Mouse (Mus musculus) 416B (cell line): Measurements from ENCODE around the gene Tmem86a.
"Not testable (repeated sequence)": the region's sequence is repeated elsewhere in the genome, so short reads cannot be mapped to it uniquely, and the experiment has no call there.

Source experiments
- DNase-seq: peaks from one replicate; pipeline ENCODE4 v3.0.0; 2011; ENCODE audit warnings: low read depth

Gene Tmem86a

GRCm38 (mm10) chr7:47050366-47050765 is at the start of gene Tmem86a:
Gene Tmem86a (plus strand): TSS chr7:47050601.
- peak; percentile 91 for DNase-seq

- no peak for DNase-seq
These were observed 49.8 kb upstream of the Tmem86a start for GRCm38 (mm10) chr7:47000644-47000983.

DNA sequence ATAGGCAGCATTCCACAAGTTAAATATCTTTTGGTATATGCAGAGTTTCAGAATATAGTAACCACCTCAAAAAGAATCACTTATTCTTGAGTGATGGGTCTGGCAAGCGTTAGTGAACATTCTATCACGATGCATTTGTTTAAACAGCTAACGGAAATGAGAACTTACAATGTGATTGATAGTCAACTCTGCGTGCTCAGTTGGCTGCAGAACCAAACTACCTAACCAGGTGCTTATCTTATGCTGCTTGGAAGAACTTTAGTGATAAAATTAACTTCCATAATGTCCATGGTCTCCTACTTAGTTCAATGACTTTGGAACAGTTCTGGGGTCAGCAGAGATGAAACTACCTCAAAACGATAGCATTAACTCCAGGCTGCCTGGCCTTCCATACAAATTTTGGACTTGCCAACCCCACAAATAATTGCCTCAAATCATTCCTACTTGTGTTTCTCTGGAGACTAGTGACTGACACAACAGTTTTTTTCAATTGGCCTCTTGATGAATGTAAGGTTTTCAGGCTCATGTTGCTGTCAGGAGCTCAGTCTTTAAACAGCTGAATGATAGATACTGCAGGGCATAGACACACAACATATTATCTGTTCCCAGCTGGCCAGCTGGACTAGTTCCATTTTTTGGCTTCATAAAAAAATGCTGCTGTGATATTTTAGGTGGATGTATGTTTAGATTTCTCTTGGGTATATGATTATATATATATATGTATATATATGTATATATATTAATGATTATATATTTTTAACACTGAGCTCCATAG is 49.1 kb upstream of the Tmem86a start:
- DNase-seq: no peak

GRCm38 (mm10) chr7:47001900-47002275 is 48.5 kb upstream of the Tmem86a start:
- no peak for DNase-seq

- peak; percentile 44 for DNase-seq
These were observed 46.8 kb upstream of the Tmem86a start for GRCm38 (mm10) chr7:47003411-47004115.

- DNase-seq: peak; percentile 34
These were observed 43.2 kb upstream of the Tmem86a start for GRCm38 (mm10) chr7:47007109-47007780.

GRCm38 (mm10) chr7:47007818-47008167 is 42.6 kb upstream of the Tmem86a start:
- DNase-seq: no peak

DNA sequence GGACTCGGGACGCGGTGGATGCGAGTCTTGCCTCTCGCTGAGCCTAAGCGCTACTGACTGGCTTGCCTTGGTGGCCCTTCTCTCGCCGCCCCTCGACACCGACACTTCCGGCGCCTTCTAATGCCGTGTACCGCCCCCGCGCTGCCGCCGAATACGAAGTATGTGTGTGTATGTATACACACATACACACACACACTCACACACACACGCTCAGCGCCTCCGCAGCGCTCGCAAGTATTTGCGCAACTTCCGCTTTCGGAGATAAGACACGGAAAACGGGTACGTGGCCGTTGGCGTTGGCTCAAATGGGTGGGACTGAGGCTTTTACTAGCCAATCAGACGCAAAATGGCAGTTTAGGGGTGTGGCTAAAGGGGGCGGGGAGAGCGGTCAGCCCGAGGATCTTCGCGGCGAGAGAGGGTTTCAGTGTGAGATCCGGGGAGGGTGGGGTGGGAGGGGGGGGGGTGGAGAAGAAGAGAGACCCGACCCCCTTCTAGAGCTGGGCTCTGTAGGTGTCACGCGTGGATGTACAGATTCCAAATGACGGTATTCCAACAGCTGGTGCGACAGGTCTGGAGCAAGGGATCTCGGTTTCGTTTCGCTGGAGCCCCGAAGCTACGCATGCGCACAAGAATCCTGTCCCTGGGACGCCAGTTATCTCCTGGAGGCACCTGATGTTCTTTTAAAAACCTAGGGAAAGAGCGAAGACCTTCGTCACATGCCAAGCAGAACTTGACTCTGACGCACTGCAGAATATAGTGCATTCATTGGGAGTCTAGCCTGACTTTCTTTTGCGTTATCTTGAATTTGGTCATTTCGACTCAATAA is 42.0 kb upstream of the Tmem86a start, which contains the start of gene Spty2d1:
Gene Spty2d1, minus strand, starts transcription at position 244 of the 826 bp plus-strand sequence.
- peak; percentile 100 for DNase-seq

GRCm38 (mm10) chr7:47013131-47013767 is 37.2 kb upstream of the Tmem86a start:
- peak; percentile 52 for DNase-seq

GRCm38 (mm10) chr7:47014564-47015389 is 35.6 kb upstream of the Tmem86a start:
- peak; percentile 94 for DNase-seq

- peak; percentile 97 for DNase-seq
These were observed 34.9 kb upstream of the Tmem86a start for GRCm38 (mm10) chr7:47015390-47016065.

DNA sequence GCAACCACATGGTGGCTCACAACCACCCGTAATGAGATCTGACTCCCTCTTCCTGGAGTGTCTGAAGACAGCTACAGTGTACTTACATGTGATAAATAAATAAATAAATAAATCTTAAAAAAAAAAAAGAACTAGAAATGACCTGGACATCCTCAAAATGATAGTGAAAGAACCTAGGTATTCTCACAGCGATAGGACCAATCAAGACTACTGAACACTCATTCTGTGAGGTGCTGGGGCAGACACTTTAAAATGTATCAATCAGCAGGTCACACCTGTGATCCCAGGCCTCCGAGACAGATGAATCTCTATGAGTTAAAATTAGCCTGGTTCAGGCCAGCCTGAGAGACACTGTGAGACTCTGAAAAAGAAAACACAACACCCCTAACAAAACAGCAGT is 33.8 kb upstream of the Tmem86a start:
- DNase-seq: no peak

GRCm38 (mm10) chr7:47017146-47017545 is 33.3 kb upstream of the Tmem86a start:
- DNase-seq: no peak

DNA sequence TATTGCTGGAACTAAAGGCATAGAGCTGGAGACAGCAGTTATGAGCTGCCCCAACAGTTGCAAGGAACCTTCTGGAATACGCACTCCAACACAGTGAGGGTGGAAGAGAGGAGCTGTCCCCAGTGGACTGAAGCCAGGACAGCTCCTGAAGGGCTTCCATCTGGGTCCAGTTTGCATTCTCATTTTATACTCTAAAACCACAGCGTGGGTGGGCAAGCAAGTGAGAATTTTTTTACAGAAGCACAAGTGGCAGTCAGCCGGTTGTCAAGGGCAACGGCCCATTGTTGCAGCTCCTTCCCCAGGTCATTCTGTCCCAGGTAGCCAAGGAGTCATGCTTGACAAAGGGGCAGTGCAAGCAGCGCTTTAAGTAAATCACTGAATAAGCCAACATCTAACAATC is 30.8 kb upstream of the Tmem86a start:
- DNase-seq: no peak

- DNase-seq: no peak
These were observed 29.4 kb upstream of the Tmem86a start for GRCm38 (mm10) chr7:47020956-47021355.

- peak; percentile 64 for DNase-seq
These were observed 27.9 kb upstream of the Tmem86a start for GRCm38 (mm10) chr7:47022482-47022881.

- DNase-seq: peak; percentile 82
These were observed 26.9 kb upstream of the Tmem86a start for GRCm38 (mm10) chr7:47023530-47023929.

GRCm38 (mm10) chr7:47024454-47024853 is 25.9 kb upstream of the Tmem86a start:
- no peak for DNase-seq

GRCm38 (mm10) chr7:47025429-47025828 is 25.0 kb upstream of the Tmem86a start:
- no peak for DNase-seq

DNA sequence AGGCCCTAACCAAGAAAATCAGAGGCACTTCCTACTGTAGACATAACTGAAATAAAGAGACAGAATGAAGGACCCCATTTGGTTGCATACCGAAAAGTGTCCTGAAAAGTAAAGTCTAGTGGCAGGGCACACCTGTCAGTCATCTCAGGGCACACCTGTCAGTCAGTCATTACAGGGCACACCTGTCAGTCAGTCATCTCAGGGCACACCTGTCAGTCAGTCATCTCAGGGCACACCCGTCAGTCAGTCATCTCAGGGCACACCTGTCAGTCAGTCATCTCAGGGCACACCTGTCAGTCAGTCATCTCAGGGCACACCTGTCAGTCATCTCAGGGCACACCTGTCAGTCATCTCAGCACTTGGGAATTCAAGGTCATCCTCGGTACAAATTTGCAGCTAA is 23.5 kb upstream of the Tmem86a start:
- DNase-seq: not testable (repeated sequence)
